Mouse (Mus musculus) small intestine, adult 2 months (tissue): Measurements from ENCODE around the gene Lrrc8d. TPM values are rescaled to one million over a fixed set of nuclear protein-coding genes. Genes with fewer than 3 reads are reported as not detected.

Experiments
- H3K27ac ChIP-seq: fragments of 200-500 bp; 2 replicates; pipeline ENCODE4 v1.5.1; 2012; ENCODE audit warnings: low read depth, low read length, control low read depth, inconsistent platforms; ENCODE audit not compliant: insufficient read depth
- H3K27me3 ChIP-seq: fragments of 200-500 bp; 2 replicates; pipeline ENCODE4 v1.6.1; 2012; ENCODE audit warnings: mild to moderate bottlenecking, moderate library complexity, low read length, inconsistent platforms; ENCODE audit not compliant: control insufficient read depth, insufficient read depth
- H3K36me3 ChIP-seq: fragments of 200-500 bp; 2 replicates; pipeline ENCODE4 v1.6.1; 2012; ENCODE audit warnings: mild to moderate bottlenecking, low read length, control low read depth, inconsistent platforms; ENCODE audit not compliant: control insufficient read depth, insufficient read depth
- H3K4me1 ChIP-seq: fragments of 200-500 bp; 2 replicates; pipeline ENCODE4 v1.6.1; 2012; ENCODE audit warnings: low read length, inconsistent platforms, mixed read lengths; ENCODE audit not compliant: control insufficient read depth, insufficient read depth, insufficient read length
- H3K4me3 ChIP-seq: fragments of 200-500 bp; 2 replicates; pipeline ENCODE4 v1.5.1; 2012; ENCODE audit warnings: low read depth, mild to moderate bottlenecking, control low read depth, inconsistent platforms, low read length, moderate library complexity
- CTCF ChIP-seq: fragments of 200-500 bp; IDR thresholded peaks from 2 replicates; pipeline ENCODE4 v1.5.1; 2012; ENCODE audit warnings: low read depth, mild to moderate bottlenecking, control low read depth, inconsistent platforms, low read length, moderate library complexity, mixed read lengths; ENCODE audit not compliant: insufficient replicate concordance, insufficient read length; ENCODE audit errors: extremely low read depth
- POLR2A ChIP-seq: fragments of 200-500 bp; IDR thresholded peaks from 2 replicates; pipeline ENCODE4 v1.6.1; 2012; ENCODE audit warnings: low read depth, mild to moderate bottlenecking, control low read depth, inconsistent platforms, low read length, moderate library complexity
- WGBS: fragments of 180-500 bp; shearing (Covaris S2); methylation state at CpG from one replicate; pipeline ENCODE4 v1.1.7; 2018; 5-methylcytosine and 5-hydroxymethylcytosine counted together
- polyA plus RNA-seq: library from polyadenylated mRNA; depleted of rRNA; stranded (reverse); fragments of >200 nt; gene quantifications from 2 replicates; pipeline ENCODE4 v1.2.3, GENCODE M21; 2012

Gene Lrrc8d
- polyA plus RNA-seq, 1 experiment = 16.6 TPM

DNA sequence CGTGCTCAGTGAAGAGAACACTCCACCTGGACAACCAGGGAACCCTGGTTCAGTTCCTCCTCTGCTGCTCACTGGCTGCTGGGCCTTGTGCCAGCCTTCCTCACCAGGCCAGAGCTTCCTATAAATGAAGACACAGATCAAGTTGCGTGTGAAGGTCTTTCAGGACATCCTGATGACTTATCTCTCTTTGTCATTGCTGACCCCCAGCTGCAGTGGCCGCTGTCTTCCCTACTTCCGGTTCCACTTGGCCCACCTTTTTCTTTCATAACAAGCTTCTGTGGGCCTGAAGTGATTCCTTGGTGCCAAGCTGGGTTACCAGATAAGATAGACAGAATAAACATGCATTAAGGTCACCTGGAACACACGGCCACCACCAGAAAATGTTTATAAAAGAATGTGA is 90.0 kb downstream of the Lrrc8d start:
- 10% methylated on average over 5 of the region's 5 CpGs for WGBS
- no peaks in the 10 kb centered on the region for H3K36me3 ChIP-seq
- H3K27ac ChIP-seq = peak overlapping the region; percentile 52; the same call in 1 of the 2 replicates
- TF ChIP-seq CTCF (no peak), POLR2A (no peak)
- H3K4me1 ChIP-seq = peaks cover 26% of the 10 kb centered on the region
- no peak overlapping the region for H3K4me3 ChIP-seq
- H3K27me3 ChIP-seq = no peaks in the 10 kb centered on the region

DNA sequence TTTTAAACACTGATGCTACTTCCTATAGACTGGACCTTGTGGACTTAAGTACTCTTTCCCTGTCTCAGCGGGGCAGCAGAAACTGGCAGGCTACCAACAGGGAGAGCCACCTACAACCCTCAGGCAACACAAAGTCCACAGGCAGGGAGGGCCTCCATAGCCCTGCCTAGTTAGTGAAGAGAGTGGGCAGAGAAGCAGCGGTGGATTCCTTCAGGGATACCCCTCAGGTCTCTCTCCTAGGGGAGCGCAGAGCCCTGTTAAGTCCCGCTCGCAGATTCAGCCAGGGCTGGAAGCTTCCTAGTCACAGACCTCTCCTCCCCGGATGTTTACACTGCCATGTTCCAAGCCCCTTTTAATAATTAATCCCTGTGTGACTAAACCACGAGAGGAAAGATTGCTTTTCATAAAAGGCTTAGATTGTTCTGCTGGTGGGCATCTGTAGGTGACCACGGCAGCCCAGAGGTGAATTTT is 92.6 kb downstream of the Lrrc8d start:
- 15% methylated on average over 8 of the region's 8 CpGs for WGBS
- H3K27ac ChIP-seq = peak overlapping the region; percentile 89
- no peaks in the 10 kb centered on the region for H3K36me3 ChIP-seq
- H3K4me1 ChIP-seq = peaks cover 24% of the 10 kb centered on the region
- 0 out of 2 replicates have a peak, but pooled peaks have one; percentile 16 for TF ChIP-seq POLR2A
- TF ChIP-seq CTCF = no peak
- no peaks in the 10 kb centered on the region for H3K27me3 ChIP-seq
- H3K4me3 ChIP-seq = peak overlapping the region; percentile 56

DNA sequence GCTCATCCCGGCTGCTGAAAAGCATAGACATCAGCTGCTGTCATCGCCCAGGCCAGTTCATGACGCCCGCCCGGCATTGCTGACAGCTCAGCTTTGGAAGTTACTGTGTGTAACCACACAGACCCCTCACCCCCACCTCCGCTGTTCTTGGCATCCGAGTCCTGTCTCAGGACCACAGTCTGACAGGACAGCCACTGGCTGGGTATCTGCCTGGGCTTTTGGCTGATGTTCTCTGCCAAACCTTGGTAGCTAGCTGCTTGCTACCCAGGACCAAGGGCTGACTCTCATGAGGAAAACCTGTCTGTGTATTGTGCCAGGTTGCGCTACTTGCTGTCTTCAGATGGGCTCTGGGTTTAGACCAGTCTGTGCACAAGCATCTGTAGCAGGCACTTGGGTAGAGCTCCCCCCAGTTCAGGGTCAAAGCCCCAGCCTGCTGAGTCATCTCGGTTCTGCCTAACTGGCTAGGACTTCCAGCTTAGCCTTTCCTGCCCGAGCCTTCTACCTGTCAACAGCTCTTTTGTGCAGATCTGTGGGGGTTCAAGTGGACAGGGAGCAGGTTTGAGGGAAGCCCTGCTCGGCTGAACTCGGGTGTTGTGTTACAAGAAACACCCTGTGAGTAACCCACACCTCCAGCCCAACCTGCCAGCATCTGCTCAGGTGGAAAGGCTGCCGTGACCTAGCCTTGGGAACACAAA is 93.2 kb downstream of the Lrrc8d start:
- H3K4me1 ChIP-seq = peaks cover 23% of the 10 kb centered on the region
- peak overlapping the region; percentile 89 for H3K27ac ChIP-seq

DNA sequence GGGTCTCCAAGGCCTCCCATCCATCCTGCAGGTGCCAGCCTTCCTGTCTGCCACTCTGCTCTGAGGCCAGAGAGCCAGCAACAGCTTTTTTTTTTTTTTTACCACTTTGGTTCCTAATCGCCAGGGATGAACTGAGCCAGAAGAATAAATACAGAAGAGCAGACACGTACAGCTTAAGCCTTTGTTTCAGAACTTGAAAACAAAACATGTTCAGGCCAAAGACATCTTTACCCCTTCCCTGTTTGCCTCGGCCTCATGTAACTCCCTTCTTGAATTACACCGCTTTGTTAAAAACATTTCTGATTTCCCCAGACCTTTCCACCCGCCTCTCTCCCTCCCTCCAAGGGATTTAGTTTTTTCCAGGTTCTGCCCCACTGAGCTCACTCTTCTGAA is 93.8 kb downstream of the Lrrc8d start:
- Histone ChIP-seq H3K36me3 (no peaks in the 10 kb centered on the region), H3K27me3 (no peaks in the 10 kb centered on the region), H3K4me3 (no peak overlapping the region), H3K27ac (0 out of 2 replicates have a peak overlapping the region, but pooled peaks have one; percentile 4), H3K4me1 (peaks cover 21% of the 10 kb centered on the region)
- TF ChIP-seq CTCF = no peak
- TF ChIP-seq POLR2A = no peak
- WGBS = 80% methylated on average over 5 of the region's 5 CpGs

More for the DNA sequence above, 93.2 kb downstream of the Lrrc8d start:
- Histone ChIP-seq H3K27me3 (no peaks in the 10 kb centered on the region), H3K36me3 (no peaks in the 10 kb centered on the region), H3K4me3 (peak overlapping the region; percentile 56)
- TF ChIP-seq CTCF = no peak
- no peak for TF ChIP-seq POLR2A
- 26% methylated on average over 13 of the region's 13 CpGs for WGBS

DNA sequence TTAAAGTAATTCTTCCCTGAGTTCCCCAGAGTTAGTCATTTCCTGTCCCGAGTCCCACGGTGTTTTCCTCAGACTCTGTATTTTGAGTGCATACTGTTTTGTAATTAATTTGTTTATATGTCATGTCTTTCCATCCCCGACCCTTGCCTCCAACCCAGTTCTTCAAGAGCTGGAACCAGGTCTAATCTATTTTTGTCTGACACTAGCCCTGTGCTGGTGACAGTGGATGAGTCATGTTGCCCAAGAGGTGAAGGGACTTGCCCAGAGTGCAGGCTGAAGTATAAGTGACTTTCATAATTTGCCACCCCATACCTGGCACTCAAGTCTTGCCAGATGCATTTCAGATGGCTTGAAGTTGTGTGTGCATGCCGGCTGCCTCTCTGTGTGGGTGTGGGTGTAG is 98.7 kb downstream of the Lrrc8d start:
- no peaks in the 10 kb centered on the region for H3K27me3 ChIP-seq
- H3K4me1 ChIP-seq = peaks cover 11% of the 10 kb centered on the region
- H3K36me3 ChIP-seq = no peaks in the 10 kb centered on the region
- TF ChIP-seq POLR2A = no peak
- TF ChIP-seq CTCF = no peak
- 74% methylated on average over 4 of the region's 4 CpGs for WGBS
- no peak overlapping the region for H3K27ac ChIP-seq
- H3K4me3 ChIP-seq = no peak overlapping the region

DNA sequence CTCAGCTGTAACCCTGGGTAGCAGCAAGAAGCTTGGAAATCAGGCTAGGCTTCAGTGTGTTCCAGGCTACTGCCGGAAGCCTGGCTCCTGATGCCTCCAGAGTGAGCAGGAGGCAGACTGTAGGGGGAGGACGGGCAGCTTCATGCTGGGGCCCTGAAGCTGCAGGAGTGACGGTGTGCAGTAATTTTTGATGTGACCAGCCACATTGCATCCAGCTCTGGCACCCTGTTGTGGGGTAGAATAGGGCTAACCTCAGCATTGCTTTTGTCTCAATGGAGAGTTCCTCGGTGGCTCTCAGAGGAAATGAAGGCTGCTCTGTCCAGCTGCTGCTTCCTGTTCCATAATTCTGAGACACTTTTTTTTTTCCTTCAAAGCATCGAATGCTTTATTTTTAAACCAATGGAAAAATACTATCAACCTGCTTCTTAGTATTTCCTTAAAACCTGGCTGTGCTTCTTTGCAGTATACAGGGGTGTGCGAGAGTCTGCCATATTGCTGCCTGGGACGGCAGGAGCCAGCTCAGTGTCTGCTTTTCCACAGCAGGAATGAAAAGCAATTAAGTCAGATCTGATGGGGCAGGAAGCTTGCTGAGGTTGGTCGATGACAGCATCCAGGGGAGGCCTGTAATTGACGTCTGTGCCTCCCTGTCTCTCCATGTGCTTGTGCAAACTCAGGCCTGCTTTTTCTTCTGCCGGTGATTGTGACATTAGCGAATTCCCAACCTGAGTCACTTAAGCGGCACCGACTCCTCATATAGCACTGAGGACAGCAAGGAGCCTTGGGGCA is 100.3 kb downstream of the Lrrc8d start:
- H3K27ac ChIP-seq = no peak overlapping the region
- TF ChIP-seq CTCF (no peak), POLR2A (no peak)
- H3K4me3 ChIP-seq = no peak overlapping the region
- 34% methylated on average over 13 of the region's 13 CpGs for WGBS
- H3K4me1 ChIP-seq = peaks cover 9% of the 10 kb centered on the region
- H3K36me3 ChIP-seq = no peaks in the 10 kb centered on the region
- no peaks in the 10 kb centered on the region for H3K27me3 ChIP-seq

DNA sequence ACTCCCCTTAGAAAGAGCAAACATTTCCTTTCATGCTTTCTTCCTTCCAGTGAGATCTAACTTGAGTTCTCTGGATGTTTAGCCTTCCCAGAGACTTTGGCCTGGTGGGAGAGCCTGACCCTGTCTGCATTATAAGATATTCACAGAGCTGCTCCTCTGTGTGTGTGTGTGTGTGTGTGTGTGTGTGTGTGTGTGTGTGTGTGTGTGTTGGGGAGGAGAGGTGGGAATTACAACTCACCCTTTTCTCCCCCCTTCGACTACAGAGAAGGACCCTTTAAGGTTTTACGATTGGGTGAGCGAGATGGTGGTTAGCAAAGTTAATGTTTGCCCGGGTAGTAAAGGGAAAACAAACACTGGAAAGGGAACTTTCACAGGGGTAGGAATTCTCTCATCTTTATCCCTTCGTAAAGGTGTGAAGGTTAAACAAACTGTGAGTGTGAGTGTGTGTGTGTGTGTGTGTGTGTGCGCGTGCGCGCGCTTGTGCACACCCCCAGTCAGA is 101.3 kb downstream of the Lrrc8d start:
- Histone ChIP-seq H3K36me3 (no peaks in the 10 kb centered on the region), H3K27ac (no peak overlapping the region), H3K4me1 (peaks cover 9% of the 10 kb centered on the region), H3K4me3 (no peak overlapping the region), H3K27me3 (no peaks in the 10 kb centered on the region)
- 38% methylated on average over 10 of the region's 10 CpGs for WGBS
- TF ChIP-seq CTCF (no peak), POLR2A (no peak)
